Mouse (Mus musculus) right cerebral cortex, postnatal 25 days (tissue): ENCODE measurements at regions not wholly inside any gene's neighbourhood (a gene's known extent, or its start where the extent isn't known, plus 50 kb on each side); places are given as distances from the start of the nearest gene placed in this dataset.

Source experiments
- DNase-seq: peaks from one replicate; pipeline ENCODE4 v3.0.0; 2022

- no peak for DNase-seq
Observed at GRCm38 (mm10) chr16:25042669-25043440, 243.8 kb upstream of the Tprg start.

- DNase-seq, result no peak
Observed at GRCm38 (mm10) chr16:25044637-25045036, 242.0 kb upstream of the Tprg start.

- no peak for DNase-seq
Observed at GRCm38 (mm10) chr16:25047726-25048125, 238.9 kb upstream of the Tprg start.

DNA sequence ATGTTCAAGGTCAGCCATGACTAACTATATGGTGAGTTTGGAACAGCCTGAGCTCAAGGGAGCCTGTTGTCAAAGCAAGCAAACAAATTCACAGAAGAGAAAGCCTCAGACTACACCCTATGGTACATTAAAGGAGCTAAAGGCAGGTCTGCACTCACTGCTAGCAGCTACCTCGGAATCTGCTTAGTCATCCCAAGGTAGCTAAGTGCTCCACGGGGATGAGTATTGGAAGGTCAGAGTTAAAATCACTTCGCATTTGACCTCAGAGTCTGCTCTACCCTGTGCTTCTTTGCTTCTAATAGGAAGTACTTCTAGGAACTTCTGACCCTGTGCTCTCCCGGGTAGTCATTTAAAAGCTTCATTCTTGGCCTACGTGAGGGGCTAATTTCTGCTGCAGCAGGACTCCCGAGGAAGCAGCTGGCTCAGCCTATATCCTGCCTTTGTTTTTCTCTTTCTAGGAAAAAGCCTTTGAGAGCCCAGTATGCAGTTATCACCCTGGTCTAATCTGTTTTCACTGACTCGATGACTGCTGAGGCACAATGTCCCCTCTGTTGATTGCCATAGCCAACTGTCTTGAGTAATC lies 236.6 kb upstream of the Tprg start:
- DNase-seq, result no peak

GRCm38 (mm10) chr16:25051044-25051443 lies 235.6 kb upstream of the Tprg start:
- no peak for DNase-seq

DNA sequence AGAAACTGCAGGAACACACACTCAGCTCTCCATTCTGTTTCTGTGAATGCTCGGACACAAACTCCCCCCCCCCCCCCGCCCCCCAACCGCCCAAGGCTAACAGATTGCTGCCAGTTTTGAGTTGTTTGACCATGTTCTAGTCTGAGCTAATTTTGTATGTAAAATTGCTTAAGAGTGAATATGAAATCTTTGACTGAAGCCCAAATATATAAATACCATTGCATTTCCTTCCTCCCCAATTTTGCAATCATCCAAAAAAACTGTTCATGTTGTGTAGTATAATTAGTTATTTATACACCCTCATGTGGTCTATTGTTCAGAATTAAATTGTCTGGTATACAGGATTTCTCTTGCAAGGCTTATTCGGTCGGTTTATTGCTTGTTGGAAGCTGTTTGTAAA lies 234.2 kb upstream of the Tprg start:
- no peak for DNase-seq

GRCm38 (mm10) chr16:25052917-25053343 lies 233.7 kb upstream of the Tprg start:
- no peak for DNase-seq

GRCm38 (mm10) chr16:25054304-25054703 lies 232.3 kb upstream of the Tprg start:
- DNase-seq, result no peak

DNA sequence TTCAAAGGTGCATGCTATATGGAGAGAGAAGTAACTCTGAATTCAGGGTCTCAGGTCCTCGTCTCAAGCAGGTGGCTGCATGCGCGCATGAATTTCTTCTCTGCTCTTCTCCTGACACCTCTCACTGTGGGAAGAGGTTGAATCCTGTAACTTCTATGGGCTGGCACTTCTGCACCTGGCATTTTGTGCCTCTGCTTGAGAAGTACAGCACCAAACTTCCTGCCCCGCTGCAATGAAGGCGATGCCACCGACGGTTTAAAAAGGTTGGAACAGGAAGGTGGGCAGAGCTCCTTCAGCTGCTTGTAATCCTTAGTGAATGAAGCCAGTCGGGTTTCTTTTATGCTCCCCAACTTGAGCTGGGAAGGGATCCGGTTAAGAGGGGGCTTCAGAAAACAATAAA lies 231.2 kb upstream of the Tprg start:
- DNase-seq, result no peak

- no peak for DNase-seq
Observed at GRCm38 (mm10) chr16:25058051-25058747, 228.4 kb upstream of the Tprg start.

- peak; percentile 87 for DNase-seq
Observed at GRCm38 (mm10) chr16:25058812-25059501, 227.7 kb upstream of the Tprg start.

DNA sequence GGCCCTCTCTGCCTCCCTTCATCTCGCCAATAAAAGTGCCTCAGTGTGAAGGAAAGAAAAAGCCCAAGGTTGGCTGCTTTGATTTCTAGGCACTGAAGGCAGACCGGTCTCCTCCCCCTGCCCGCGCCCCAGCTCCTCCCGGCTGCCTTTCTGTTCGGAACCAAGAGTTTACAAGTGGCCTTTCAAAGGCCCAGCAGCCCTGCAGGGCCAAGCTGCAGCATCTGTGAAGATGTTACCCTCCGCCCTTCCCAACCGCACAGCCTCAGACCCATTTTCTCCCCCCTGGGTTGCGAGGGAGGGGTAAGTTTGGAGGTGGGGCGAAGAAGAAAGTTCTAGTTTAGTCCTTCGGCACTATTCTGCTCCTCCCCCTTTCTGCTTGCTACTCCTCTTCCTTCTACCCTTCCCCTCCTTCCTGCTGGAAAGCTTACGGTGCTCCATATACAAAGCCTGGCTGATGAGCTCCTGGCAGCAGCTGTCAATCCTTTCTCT lies 227.1 kb upstream of the Tprg start:
- DNase-seq, result no peak

DNA sequence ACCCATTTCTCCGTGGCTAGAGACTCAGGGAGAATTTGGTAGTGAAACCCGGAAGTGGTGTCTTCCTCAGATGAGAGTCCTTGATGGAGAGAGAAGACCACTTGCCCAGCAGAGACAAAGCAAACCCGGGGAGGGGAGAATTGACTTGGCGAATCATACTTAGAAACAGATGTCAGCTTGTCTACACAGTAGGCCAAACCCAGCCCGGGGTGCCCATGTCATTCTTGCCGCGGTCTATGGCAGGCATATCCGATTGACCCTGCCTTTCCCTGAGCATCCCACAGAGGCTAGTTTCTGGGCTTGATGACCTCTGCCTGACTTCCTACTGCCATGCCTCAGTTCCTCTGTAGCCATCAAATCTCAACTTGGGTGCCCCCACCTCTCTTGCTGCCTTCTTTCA lies 226.4 kb upstream of the Tprg start:
- no peak for DNase-seq

- no peak for DNase-seq
Observed at GRCm38 (mm10) chr16:25061631-25062030, 225.0 kb upstream of the Tprg start.

- DNase-seq, result no peak
Observed at GRCm38 (mm10) chr16:25063981-25064380, 222.6 kb upstream of the Tprg start.

DNA sequence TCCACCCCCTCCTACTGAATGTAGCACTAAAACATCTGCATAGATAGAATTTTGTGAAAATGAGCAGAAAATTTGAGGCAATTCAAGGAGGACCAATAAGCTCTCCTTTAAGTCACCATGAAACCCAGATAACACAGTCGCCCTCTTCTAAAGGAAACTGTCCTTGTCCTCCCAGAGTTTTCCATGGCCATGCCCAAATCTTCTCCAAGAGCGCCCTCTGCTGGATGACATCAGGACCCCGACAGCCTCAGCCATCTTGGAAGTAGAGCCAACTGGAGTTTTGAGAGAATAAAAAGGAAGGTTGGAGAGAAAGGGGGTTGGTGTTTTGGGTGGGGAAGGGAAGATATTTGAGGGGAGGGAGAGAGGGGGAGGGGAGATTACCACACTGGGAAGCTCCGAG lies 222.1 kb upstream of the Tprg start:
- DNase-seq, result peak; percentile 73

GRCm38 (mm10) chr16:25066822-25067221 lies 219.8 kb upstream of the Tprg start:
- no peak for DNase-seq

DNA sequence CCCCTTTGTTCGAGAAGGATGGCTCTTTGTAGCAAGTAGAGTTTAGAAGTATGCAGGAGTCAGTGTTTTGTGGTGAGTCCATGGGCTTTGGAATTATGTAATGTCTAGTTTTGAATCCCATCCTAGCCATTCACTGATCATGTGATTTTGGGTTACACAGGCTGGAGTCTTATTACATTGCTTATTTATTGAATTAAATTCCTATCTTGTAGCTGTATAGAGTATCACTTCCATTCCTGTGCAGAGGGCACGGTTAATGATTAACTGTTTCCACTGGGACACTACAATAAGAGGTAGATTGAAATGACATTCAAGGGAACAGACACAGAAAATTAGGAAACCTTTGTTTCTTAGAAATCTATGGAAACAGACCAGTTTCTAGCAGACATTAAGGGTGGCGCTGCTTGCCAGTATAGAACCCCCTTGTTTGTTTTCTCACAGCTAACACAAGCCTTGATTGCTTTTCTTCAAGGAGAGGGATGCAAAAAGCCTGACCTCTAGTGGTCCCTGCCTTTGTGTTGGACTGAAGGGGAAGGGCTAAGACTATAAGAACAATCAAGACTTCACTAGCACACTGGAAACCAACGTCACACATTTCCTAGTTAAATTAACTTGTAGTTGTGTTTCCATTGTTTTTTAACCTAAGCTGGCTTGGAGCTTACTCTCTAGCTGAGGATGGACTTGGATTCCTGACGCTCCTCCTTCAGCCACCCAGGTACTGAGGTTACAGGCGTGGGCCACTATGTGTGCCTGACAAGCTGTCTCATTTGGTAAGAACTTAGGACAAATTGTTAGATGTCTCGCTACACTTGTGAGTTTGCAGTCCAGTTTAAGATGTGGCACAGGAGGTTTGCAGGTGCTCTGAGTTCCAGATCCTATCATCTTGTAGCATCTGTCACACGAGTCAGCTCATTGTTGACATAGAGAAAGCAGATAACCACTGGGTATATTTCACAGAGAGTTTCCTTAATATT lies 219.1 kb upstream of the Tprg start:
- no peak for DNase-seq

- no peak for DNase-seq
Observed at GRCm38 (mm10) chr16:25080811-25081210, 205.8 kb upstream of the Tprg start.

GRCm38 (mm10) chr16:25083729-25084128 lies 202.9 kb upstream of the Tprg start:
- DNase-seq, result no peak

DNA sequence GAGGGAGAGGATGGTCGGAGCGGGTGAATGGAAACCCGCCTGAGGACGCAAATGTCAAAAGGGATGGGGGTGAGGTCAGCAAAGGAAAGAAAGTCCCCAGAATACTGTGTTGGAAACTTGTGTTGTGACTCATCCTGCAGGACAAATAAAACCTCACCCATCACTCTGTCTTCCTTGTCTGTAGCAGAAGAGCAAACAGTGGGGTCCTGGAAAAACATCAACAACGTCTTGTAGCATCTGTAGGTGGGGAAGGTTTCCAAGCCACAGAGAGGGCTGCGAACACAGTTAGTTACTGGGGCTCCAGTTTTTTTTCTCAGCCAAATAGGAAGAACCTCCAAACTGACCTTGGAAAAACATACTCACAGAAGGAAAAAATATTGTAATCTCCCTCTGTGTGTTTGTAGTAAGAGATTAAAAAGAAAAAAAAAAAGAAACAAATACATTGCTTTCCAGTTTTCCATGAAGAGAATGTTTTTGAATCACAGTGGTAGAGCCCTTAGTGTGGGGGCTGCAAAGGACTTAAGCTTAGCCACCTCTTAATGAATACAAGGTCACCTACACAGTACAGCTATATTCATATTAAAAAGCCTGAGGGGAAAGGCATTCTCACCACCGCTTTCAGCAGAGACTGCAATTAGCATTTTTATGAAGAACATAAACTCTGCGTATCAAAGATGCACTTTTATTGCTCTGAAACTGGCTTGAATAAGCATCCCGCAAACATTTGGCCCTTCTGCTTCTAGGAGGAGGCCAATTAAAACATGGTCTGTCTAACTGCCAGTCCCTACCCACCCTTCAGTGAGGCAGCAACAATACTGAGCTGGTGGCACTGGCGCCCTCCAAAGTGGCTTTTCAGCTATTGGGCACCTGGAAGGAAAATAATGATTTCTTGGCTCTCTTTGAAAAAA lies 198.6 kb upstream of the Tprg start:
- no peak for DNase-seq
